Mouse (Mus musculus) midbrain, embryonic 11.5 days (tissue): Measurements from ENCODE around the gene Hyal2. TPM values are rescaled to one million over a fixed set of nuclear protein-coding genes. Genes with fewer than 3 reads are reported as not detected.

Source experiments
- ATAC-seq: fragments of 200-750 bp; cut with Nextera tagmentation; 2 replicates; pipeline ENCODE4 v1.8.0; 2017; ENCODE audit warnings: moderate TSS enrichment, moderate library complexity; ENCODE audit not compliant: low FRiP score
- DNase-seq: peaks from one replicate; pipeline ENCODE4 v3.0.0; 2015; ENCODE audit warnings: low spot score; ENCODE audit errors: missing footprints
- H3K27ac ChIP-seq: fragments of 300-500 bp; sonication (generic); 2 replicates; pipeline ENCODE4 v1.5.1; 2014; ENCODE audit warnings: low read depth, low read length
- H3K27me3 ChIP-seq: fragments of 300-500 bp; sonication (generic); 2 replicates; pipeline ENCODE4 v1.6.1; 2014; ENCODE audit warnings: mild to moderate bottlenecking, low read length, moderate library complexity, mixed read lengths; ENCODE audit not compliant: control insufficient read depth, insufficient read depth
- H3K36me3 ChIP-seq: fragments of 300-500 bp; sonication (generic); 2 replicates; pipeline ENCODE4 v1.6.1; 2014; ENCODE audit warnings: mild to moderate bottlenecking, low read length, moderate library complexity, mixed read lengths; ENCODE audit not compliant: control insufficient read depth, insufficient read depth
- H3K4me1 ChIP-seq: fragments of 300-500 bp; sonication (generic); 2 replicates; pipeline ENCODE4 v1.6.1; 2014; ENCODE audit warnings: low read length; ENCODE audit not compliant: control insufficient read depth, insufficient read depth
- H3K4me2 ChIP-seq: fragments of 300-500 bp; sonication (generic); 2 replicates; pipeline ENCODE4 v1.6.1; 2014; ENCODE audit warnings: mild to moderate bottlenecking, moderate library complexity
- H3K4me3 ChIP-seq: fragments of 300-500 bp; sonication (generic); 2 replicates; pipeline ENCODE4 v1.5.1; 2014; ENCODE audit warnings: low read depth, low read length
- H3K9ac ChIP-seq: fragments of 300-500 bp; sonication (generic); 2 replicates; pipeline ENCODE4 v1.6.1; 2014; ENCODE audit warnings: low read length
- H3K9me3 ChIP-seq: fragments of 300-500 bp; sonication (generic); 2 replicates; pipeline ENCODE4 v1.6.1; 2016; ENCODE audit warnings: low read length; ENCODE audit not compliant: control insufficient read depth
- WGBS: fragments of 180-500 bp; shearing (Covaris S2); extraction: QIAGEN DNeasy Blood & Tissue Kit; methylation state at CpG from one replicate; pipeline ENCODE4 v1.1.7; 2014; 5-methylcytosine and 5-hydroxymethylcytosine counted together
- polyA plus RNA-seq: library from polyadenylated mRNA; unstranded; fragments of >200 nt; fragmentation: Nextera tagmentation; extraction: Ambion mirVana; gene quantifications from 2 replicates; pipeline ENCODE4 v1.2.1, GENCODE M21; 2014

Hyal2 gene
- polyA plus RNA-seq, 1 experiment from 2014 or later, result 132 TPM

- Histone ChIP-seq H3K9ac (peak within 1 kb of the TSS; percentile 59), H3K27me3 (peaks cover 28% of the 10 kb centered on the region), H3K4me2 (peak within 1 kb of the TSS; percentile 70), H3K9me3 (no peaks in the 10 kb centered on the region), H3K4me1 (peaks cover 41% of the 10 kb centered on the region), H3K36me3 (no peaks in the 10 kb centered on the region), H3K4me3 (peak within 1 kb of the TSS; percentile 34), H3K27ac (no peak within 1 kb of the TSS)
- ATAC-seq (no peak), DNase-seq (peak; percentile 94)
- under 1% methylated on average over 63 of the region's 63 CpGs for WGBS
Observed at GRCm38 (mm10) chr9:107551117-107551889, 16.4 kb upstream of the Hyal2 start, which contains the start of gene Rassf1. TSS of gene Rassf1 (plus strand) at chr9:107551555.

GRCm38 (mm10) chr9:107551890-107552355, 15.8 kb upstream of the Hyal2 start:
- Histone ChIP-seq H3K27me3 (peaks cover 28% of the 10 kb centered on the region), H3K4me3 (peak overlapping the region; percentile 34), H3K9ac (peak overlapping the region; percentile 59), H3K27ac (no peak overlapping the region), H3K9me3 (no peaks in the 10 kb centered on the region), H3K4me2 (peak overlapping the region; percentile 70), H3K4me1 (peaks cover 35% of the 10 kb centered on the region), H3K36me3 (no peaks in the 10 kb centered on the region)
- ATAC-seq, result no peak
- DNase-seq, result no peak
- WGBS, result 3% methylated on average over 8 of the region's 8 CpGs

- ATAC-seq (no peak), DNase-seq (no peak)
- WGBS, result 81% methylated on average over 5 of the region's 5 CpGs
- Histone ChIP-seq H3K27me3 (peaks cover 28% of the 10 kb centered on the region), H3K4me1 (peaks cover 27% of the 10 kb centered on the region), H3K4me3 (no peak overlapping the region), H3K27ac (no peak overlapping the region), H3K36me3 (no peaks in the 10 kb centered on the region), H3K9me3 (no peaks in the 10 kb centered on the region), H3K9ac (no peak overlapping the region), H3K4me2 (no peak overlapping the region)
Observed at GRCm38 (mm10) chr9:107552690-107553393, 14.9 kb upstream of the Hyal2 start.

GRCm38 (mm10) chr9:107553541-107554318, 14.0 kb upstream of the Hyal2 start:
- DNase-seq (no peak), ATAC-seq (peak; percentile 75)
- Histone ChIP-seq H3K9me3 (no peaks in the 10 kb centered on the region), H3K9ac (peak overlapping the region; percentile 68), H3K4me2 (peak overlapping the region; percentile 93), H3K4me1 (peaks cover 27% of the 10 kb centered on the region), H3K27ac (peak overlapping the region; percentile 51; the same call in 1 of the 2 replicates), H3K36me3 (peaks cover 3% of the 10 kb centered on the region; the same call in 1 of the 2 replicates), H3K4me3 (peak overlapping the region; percentile 61), H3K27me3 (peaks cover 28% of the 10 kb centered on the region)
- WGBS, result 7% methylated on average over 37 of the region's 37 CpGs

- peak; percentile 92 for ATAC-seq
- peak overlapping the region; percentile 78 for H3K27ac ChIP-seq
Observed at GRCm38 (mm10) chr9:107554319-107554825, 13.4 kb upstream of the Hyal2 start.

GRCm38 (mm10) chr9:107555031-107555457, 12.7 kb upstream of the Hyal2 start:
- H3K27me3 ChIP-seq, result peaks cover 28% of the 10 kb centered on the region
- WGBS, result 0% methylated on average over 22 of the region's 23 CpGs
- H3K4me2 ChIP-seq, result peak overlapping the region; percentile 93
- DNase-seq (peak; percentile 92), ATAC-seq (no peak; the same call in 1 of the 2 replicates)
- H3K4me1 ChIP-seq, result peaks cover 27% of the 10 kb centered on the region
- peak overlapping the region; percentile 78 for H3K27ac ChIP-seq
- peak overlapping the region; percentile 84 for H3K9ac ChIP-seq
- H3K9me3 ChIP-seq, result no peaks in the 10 kb centered on the region
- H3K36me3 ChIP-seq, result peaks cover 11% of the 10 kb centered on the region
- H3K4me3 ChIP-seq, result peak overlapping the region; percentile 61

More at GRCm38 (mm10) chr9:107554319-107554825, 13.4 kb upstream of the Hyal2 start:
- peaks cover 28% of the 10 kb centered on the region for H3K27me3 ChIP-seq
- DNase-seq, result peak; percentile 100
- H3K9ac ChIP-seq, result peak overlapping the region; percentile 84
- peak overlapping the region; percentile 61 for H3K4me3 ChIP-seq
- no peaks in the 10 kb centered on the region for H3K9me3 ChIP-seq
- H3K4me1 ChIP-seq, result peaks cover 27% of the 10 kb centered on the region
- under 1% methylated on average over 52 of the region's 53 CpGs for WGBS
- peaks cover 7% of the 10 kb centered on the region for H3K36me3 ChIP-seq
- peak overlapping the region; percentile 93 for H3K4me2 ChIP-seq

DNA sequence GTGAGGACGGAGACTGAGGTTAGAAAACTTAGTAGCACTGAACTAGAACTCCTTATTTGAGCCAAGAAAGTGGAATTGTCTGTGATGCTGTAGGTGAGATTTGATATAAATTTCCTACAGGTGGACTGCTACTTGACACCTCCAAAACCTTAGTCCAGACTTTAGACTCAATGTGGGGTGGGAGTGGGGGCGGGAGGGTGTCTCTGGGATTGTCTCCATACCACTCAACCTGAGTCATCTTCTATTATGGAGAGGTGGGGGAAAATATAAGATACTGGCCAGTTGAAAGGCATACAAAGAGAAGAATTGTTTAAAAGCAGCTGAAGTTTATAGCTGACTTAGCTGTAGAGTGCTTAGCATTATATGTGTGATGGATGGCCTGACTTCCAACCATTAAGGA, 12.0 kb upstream of the Hyal2 start:
- ATAC-seq (no peak), DNase-seq (no peak)
- no peaks in the 10 kb centered on the region for H3K9me3 ChIP-seq
- H3K27ac ChIP-seq, result no peak overlapping the region
- peaks cover 27% of the 10 kb centered on the region for H3K4me1 ChIP-seq
- peak overlapping the region; percentile 93 for H3K4me2 ChIP-seq
- H3K4me3 ChIP-seq, result peak overlapping the region; percentile 61
- peak overlapping the region; percentile 84 for H3K9ac ChIP-seq
- peaks cover 21% of the 10 kb centered on the region for H3K27me3 ChIP-seq
- H3K36me3 ChIP-seq, result peaks cover 11% of the 10 kb centered on the region
- 48% methylated on average over 2 of the region's 2 CpGs for WGBS

- ATAC-seq (no peak), DNase-seq (no peak)
- Histone ChIP-seq H3K27me3 (peaks cover 15% of the 10 kb centered on the region), H3K4me3 (no peak overlapping the region), H3K9ac (peak overlapping the region; percentile 84; the same call in 1 of the 2 replicates), H3K9me3 (no peaks in the 10 kb centered on the region), H3K4me2 (peak overlapping the region; percentile 93), H3K36me3 (peaks cover 11% of the 10 kb centered on the region), H3K4me1 (peaks cover 23% of the 10 kb centered on the region), H3K27ac (no peak overlapping the region)
- WGBS, result 75% methylated on average over 3 of the region's 3 CpGs
Observed at GRCm38 (mm10) chr9:107556346-107556745, 11.4 kb upstream of the Hyal2 start.
